Mouse (Mus musculus) 3T3-L1 (cell line): ENCODE data around the gene Coro7.
A peak's percentile ranks its signal among the peaks of the same experiment; 100 is the strongest.

Experiments used
- DNase-seq: peaks from one replicate; pipeline ENCODE4 v3.0.0-alpha.2; 2015; ENCODE audit warnings: low read depth, low spot score

Gene Coro7

DNA sequence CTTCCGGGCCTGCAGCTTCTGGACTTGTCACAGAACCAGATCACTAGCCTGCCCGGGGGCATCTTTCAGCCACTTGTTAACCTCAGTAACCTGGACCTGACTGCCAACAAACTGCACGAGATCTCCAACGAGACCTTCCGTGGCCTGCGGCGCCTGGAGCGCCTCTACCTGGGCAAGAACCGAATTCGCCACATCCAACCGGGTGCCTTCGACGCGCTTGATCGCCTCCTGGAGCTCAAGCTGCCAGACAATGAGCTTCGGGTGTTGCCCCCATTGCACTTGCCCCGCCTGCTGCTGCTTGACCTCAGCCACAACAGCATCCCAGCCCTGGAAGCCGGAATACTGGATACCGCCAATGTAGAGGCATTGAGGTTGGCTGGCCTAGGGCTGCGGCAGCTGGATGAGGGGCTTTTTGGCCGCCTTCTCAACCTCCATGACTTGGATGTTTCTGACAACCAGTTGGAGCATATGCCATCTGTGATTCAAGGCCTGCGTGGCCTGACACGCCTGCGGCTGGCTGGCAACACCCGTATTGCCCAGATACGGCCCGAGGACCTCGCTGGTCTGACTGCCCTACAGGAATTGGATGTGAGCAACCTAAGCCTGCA, 31.1 kb downstream of the Coro7 start:
- DNase-seq: no peak

DNA sequence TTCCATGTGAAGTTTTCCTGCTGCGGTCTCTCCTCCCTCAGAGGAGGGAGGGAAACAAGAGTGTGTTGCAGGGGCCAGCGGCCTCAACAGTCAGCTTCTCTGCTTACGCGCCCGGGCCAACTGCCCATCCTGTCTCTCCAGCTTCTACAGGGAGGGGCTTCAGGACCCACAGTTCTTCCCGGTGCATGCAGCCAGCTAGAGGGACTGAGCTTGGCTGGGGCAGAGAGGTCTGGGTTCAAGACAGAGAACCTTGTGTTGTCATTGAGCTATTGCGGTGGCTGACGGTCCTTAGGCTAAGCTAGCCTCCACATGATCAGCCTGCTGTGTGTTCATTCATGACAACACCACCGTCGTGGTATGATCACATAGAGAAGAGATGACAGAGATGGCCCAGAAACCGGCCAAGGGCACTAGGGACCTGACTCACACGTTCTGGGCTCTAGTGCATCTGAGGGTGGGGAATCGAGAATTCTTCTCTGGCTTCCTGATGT, 31.9 kb downstream of the Coro7 start:
- DNase-seq: peak; percentile 94

DNA sequence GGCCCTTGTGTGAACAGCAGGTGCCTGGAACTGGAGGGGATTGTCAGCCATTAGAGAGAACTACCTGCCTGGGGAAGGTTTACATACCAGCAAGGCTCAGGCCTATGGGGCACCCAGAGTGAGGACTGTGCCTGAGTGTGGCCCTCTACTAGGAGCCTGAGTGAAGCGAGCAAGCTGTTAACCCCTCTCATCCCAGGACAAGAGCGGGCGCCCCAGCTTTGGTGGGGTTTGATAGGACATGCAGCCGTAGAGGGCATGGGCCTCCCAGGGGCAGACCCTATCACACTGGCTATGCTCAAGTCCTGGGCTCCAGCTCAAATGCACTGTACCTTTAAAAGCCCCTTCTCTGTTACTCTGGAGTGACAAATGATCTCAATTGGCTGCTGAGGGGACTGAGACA, 32.7 kb downstream of the Coro7 start:
- no peak for DNase-seq

DNA sequence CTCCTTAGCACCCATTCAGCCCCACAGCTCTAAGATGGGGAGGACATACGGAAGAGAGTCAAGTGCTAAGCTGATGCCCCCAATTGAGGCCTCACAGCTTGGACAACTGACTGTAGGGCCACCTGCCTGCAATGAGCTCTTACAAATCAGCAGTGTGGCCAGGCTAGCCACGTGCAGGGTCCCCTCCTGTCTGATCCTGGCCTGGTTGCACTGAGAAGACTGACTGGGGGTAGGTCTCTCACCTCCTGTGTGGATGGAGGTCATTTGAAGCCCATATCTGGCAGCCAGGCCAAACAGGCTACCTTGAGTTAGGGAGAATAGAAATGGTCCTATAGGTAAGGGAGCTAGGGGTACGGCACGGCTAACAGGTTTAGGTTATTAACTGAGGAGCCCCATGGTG, 33.7 kb downstream of the Coro7 start:
- DNase-seq: no peak

DNA sequence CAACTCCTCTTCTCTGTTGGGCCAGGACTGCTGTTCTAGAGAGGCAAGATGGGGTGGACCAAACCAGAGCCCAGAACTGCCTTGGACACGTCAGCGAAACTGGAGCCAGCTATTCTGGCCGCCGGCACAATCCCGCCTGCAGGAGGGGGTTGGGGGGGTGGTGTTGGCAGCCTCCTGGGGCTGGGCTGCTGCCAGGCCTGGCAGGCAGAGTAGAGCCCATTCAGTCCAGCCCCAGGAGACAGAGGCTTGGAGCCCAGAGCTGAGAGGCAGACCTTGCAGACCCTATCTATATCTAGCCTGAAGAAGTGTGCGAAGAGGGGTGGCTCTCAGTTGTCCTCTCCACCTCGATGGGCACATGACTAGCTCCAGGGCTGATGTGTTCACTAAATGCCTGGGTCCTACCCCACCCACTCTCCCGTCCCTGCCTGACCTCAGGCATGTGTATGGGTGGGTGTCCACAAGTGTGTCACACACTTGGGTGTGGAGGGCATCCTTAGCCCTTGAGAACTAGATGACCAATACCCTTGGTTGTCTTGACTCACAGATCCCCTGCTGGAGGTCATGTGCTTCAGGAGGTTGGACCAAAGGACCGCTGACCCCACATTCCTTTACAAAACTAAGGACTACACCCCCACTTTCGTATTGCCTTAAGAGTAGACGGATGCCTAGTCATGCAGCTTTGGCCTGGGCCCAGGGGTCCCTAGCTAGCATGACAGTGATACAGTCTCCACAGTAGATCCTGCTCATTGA, 35.7 kb downstream of the Coro7 start:
- DNase-seq: peak; percentile 92

DNA sequence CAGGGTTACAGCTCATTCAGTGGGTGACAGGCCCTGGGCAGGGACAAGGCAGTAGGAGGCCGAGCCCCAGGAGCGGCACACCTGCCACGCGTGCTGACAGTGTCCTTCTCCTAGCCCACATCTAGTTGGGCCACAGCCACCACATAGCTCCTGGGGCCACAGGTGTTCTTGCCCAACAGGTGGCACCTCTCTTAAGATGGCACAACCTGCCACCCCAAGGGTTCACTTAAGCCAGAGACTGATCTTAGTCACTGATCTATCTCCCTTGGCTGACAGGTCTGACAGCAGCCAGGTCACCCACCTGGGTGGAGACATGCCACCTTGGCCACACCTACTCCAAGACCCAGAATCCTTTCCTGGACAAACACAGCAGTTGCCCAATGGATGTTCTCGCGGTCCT, 36.6 kb downstream of the Coro7 start:
- no peak for DNase-seq

DNA sequence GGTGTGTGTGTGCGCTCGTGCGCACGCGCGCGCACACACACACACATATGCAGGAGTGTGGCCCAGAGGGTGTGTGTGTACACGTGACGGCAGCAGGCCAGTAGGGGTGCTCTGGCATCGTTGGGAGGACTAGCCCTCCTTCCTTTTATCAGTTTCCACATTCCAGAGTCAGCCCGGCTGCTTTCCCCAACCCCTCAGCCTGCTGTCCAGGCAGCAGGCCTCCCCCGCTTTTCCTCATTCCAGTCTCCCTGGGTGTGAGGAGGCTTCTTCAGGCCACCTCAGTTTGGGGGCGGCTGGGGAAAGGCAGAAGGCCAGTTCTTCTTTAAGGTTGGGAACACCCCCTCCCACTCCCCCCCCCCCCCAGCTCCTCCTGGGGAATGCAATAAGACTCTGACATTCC, 37.4 kb downstream of the Coro7 start:
- DNase-seq: peak; percentile 96

DNA sequence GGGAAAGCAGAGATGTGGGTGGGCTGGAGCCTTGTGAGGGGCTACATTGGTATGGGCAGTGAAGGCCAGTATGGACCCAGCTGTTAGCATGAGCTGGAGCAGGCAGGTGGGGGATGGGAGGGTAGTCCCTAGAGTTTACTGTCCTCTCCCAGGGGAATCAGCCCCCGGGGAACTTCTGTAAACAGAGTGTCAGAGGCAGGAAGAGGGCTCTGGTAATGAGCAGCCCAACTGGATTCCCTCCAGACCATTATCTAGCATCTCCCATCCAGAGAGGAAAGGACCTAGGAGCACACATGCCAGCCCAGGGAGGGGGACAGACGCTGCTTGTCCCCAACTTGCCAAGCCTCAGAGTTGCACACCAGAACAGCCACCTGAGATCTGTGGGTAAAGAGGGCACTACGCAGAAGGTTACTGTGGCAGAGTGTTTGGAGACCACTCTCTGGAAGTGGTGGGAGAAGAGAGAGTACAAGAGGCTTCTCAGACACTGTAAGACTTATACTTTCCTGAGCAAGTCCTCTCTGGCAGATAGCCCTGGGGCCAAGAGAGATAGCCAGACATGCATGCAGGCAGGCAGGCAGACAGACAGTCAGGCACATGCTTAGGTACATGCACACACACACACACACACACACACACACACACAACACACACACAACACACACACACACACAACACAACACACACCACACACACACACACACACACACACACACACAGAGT, 38.3 kb downstream of the Coro7 start:
- peak; percentile 60 for DNase-seq

DNA sequence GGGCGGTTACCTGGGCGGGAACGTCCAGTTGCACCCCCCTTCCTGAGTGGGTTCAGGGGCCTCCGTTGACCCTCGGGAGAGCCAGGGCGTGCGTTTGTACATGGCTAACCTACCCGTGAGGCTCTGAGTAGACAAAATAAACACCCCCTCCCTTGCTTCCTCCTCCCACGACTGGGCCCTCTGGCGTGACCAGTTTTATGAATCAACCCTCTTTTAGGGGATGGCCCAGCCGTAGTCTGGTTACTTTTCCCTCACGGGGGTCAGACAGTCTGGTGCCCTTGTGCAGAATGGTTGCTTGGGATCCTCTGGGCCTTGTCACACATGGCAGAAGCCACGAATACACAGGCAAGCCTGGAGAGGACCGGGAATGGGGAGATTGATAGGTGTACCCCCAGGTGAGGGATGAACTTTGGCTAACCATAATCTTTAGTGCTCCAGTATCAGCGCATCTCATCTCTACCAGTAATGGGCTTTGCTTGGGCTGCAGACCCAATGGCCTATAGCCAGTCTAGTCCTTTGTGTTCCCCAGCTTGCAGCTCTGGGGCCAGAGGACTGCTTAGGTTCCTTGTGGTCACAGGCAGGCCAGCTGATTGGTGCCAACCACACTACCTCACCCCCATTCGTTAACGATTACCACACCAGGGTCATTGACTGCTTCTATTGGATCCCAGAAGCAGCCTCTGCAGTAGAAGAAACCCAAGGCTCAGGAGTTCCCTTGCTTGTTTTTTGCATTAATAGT, 39.1 kb downstream of the Coro7 start:
- DNase-seq: peak; percentile 87

DNA sequence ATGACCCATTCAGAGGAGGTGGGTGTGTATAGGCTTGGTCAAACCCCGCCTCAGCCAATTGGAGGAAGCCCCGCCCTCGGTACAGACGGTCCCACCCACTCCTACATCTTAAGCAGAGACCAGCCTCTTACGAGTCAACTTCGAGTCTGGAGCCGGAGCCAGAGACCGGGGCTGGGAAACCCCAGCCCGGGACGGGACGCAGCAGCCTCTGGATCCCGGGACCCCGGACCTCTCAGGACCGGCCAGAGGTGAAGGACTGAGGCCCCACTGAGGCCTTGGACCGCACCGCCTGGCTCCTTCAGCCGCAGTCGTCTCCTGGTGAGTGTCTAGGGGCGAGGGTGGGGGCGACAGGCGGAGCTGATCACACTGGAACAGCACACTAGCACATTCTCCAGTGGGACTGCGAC, 39.7 kb downstream of the Coro7 start, which contains the start of the genes Vasn and Dnaja3:
TSS of gene Vasn (plus strand) at position 111 of the 407 bp plus-strand sequence.
TSS of gene Dnaja3 (plus strand) at position 159 of the 407 bp plus-strand sequence.
- DNase-seq: peak; percentile 99

DNA sequence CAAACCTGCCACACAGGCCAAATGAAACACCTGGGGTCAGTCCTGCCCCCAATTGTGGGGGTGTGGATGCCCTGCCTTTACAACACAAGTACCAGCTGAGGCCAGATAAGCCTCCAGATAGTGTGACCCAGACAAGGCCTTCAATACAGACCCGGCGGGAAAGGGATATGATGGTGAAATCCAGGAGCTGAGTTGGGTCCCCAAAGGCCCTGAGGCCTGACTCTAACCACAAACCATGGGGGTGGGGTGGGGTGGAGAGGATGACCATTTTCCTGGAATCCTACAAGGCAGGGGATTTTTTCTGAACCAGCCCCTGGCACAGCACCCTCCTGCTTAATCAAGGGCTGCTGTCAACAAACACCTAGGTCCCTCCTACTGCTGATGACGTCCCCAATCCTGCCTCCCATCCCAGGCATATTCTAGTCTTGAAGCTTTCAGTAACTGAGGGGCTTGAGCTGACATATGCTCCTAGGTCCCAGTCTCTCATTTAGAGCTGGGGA, 40.6 kb downstream of the Coro7 start:
- DNase-seq: peak; percentile 86

DNA sequence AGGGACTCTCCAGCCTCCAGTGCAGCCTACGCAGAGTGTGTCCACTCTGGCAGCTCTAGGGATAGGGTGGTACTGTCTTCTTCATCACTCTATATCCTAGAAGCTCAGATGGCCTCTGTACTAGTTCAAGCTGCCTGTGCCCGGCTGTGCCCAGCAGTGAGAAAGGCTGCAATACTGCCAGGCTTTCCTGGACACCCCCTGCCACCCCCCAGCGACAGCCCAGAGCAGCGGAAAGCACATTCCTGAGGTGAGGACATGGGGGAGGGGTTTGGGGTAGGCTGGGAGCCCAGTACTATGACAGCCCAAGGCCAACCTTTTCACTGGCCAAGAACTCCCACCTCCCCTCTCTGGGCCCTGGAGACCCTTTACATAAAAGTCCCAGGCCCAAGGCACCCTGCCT, 43.8 kb downstream of the Coro7 start:
- DNase-seq: no peak

DNA sequence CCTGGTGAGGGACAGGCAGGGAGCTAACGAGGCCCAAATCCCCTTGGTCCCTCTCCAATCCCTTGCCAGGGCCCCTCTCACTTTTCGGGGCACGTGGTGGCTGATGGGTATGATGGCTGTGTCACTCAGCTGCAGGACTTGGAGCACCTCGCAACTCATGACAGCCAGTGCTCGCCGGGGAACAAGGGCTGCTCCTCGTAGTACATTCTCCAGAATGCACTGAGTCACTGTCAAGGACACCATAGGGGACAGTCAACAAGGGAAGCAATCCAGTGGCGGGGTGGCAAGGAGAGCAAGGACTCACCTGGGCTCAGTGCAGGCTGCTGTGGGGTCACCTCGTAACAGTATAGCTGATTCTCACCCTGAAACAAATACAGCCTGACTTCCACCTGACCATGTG, 44.9 kb downstream of the Coro7 start:
- no peak for DNase-seq

DNA sequence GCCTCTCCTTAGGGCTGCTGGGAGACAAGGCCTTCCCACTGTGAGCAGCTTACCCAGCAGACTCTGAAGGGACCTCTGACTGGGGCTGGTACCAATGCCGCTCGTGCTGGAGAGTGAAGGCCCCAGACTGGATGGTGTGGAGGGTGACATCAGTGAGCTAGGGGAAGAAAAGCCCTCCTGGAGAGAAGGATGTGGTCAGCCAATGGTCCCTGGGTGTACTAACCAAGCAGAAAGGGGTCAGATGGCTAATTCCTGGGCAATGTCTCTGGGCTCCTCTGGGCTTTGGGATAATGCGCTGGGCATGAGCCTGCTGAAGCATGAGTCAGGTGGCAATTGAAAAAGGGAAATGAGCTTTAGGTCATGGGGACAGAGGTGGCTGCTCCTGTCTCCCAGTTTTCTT, 45.9 kb downstream of the Coro7 start:
- peak; percentile 61 for DNase-seq

DNA sequence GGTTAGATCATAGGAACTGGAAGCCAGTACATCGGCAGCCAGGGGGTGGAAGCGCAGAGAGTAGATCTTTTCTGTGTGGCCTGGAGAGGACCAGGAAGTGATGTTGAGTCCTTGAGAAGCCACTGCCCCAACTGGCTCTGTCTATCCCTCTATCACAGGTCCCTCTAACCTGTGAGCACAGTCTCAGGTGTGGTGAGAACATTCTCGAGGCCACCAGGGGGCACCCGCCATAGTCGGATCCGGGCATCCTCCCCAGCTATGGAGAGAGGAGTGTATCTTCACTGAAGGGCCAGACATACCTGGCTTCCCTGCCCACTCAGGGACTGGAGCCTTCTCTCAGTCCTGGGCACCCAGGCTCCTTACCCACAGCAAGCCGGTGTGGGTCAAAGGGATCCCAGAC, 47.5 kb downstream of the Coro7 start:
- DNase-seq: peak; percentile 41

DNA sequence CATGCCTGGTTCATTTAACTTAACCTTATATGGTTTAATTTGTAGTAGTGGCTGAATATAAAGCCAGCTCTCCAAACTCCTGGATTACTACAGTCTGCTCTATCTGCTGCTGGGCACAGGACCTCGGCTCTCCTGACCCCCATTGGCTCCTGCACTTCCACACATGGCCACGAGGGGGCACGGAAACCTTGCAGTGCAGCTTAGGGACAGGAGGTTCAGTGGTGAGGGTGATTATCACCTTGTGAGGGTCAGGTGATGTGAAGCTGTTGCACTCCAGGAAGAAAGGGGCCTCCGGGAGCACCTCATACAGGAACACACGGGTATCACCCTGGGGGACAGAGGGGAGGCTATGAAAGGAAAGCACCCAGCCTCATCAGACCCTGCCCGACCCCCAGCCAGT, 49.6 kb downstream of the Coro7 start:
- peak; percentile 91 for DNase-seq

DNA sequence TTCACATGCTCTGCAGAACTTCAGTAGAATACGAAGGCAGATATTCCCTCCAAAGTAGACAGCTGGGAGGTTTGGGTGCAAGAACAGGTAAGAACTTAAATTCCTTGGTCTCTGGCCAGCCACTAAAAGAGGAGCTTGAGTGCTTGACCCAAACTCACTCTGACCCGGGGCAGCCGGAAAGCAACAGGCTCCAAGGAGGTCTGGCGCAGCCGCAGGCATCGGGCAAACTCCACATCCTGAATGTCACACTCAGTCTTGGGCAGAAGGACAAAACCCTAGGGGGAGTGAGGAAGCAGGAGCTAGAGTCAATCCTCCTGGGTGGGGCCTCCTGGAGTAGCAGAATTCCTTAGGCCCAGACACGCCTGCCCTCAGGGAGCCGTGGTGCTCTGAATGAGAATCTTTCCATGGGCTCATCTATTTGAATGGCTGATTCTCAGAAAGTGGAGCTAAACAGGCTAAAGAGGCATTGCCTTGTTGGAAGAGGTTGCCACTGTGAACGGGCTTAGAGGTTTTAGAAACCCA, 50.6 kb downstream of the Coro7 start:
- DNase-seq: peak; percentile 65

DNA sequence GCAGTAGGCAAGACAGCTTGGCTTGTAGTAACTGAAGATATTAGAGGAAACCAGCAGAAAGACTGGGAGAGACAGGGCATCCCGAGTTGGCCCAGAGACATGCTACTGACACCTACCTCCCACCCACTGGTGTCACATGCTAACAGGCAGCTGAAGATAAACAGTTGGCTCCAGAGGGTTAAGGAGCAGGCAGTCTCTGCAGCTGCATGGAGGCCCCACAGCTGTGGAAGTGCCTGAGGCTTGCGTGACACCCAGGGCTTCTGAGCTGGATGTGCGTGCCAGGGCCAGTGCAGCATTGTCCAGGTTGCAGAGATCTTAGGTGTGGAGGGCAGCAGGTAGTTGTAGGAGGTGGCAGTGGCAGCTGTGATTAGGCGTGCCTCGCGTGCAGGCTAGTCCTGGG, 52.5 kb downstream of the Coro7 start:
- DNase-seq: no peak

DNA sequence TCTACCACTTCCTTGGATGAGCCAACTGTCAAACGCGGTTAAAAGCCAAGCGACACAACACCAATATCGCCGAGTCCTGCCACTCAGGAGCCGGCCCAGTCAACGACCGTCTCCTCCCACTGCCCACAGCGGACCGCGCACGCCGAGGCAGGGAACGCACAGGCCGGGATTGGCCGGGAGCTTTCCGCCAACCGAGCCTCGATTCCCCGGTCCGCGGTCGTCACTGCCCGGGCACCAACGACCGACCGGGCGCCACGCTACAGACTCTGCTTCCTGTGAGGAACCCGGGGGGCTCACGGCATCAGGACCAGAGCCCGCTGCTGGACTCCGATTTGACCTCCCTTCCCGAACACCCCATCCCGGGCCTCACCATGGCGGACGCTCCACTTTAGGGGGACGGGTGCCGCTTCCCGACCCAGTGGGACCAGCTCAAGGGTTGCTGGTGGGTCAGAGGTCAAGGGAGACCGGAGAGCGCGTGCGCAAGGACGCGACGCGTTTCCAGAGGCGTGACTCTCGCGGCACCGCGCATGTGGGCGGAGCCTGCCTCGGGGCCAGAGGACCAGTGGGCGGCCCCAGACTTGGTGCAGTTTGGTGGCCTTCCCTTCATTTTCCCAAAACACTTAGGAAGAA, 55.0 kb downstream of the Coro7 start, which contains the start of gene Pam16:
TSS of gene Pam16 (minus strand) at position 508 of the 630 bp plus-strand sequence.
- peak; percentile 91 for DNase-seq

DNA sequence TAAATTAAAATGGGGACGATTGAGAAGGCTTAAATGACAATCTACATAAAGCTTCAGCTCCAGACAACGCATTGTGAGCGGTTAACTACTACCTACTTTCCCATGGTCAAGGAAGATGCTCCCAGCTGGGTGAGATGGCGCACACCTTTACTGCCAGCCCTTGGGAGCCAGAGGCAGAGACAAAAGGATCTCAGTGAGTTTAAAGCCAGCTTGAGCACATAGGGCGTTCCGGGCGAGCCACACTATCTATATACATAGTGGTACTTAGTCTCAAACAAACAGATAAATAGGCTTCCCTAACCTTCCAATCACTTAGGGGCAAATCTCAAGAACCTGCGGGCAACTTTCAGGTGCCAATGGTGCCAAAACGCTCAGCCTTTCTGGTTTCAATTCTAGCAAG, 55.5 kb downstream of the Coro7 start:
- DNase-seq: no peak

DNA sequence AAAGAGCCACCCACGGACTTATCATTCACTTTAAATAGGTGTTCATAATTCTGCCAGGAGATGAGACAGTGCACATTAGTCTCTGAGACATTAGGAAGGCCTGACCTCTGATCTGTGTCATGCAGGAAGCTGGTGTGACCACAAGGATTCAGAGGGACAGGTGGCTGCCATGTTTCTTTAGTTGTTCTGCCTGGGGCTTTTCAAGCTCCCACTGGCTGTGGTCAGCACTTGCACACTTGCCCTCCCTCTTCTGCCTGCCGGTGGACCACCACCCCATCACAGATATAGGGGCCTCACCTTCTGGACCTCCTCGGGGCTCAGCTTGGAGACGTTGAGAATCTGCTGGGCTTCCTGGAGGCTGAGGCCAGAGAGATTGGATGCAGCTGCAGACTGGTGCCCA, 62.7 kb downstream of the Coro7 start:
- DNase-seq: no peak
